Comparison of ENCODE assay signal across 31 mouse cellular contexts in genomic region chr6:50391951-50392350, GRCm38 (mm10).
"Had no signal": no experiment of that assay in that cellular context is flagged by ENCODE, and none has a peak within 500 bp of the region (broad histone marks: within the 10 kb centered on the region; RNA-seq: fewer than 3 reads in every experiment).

No protein-coding gene starts in this region.

- H3K9ac ChIP-seq: limb, embryonic 12.5 days; limb, embryonic 13.5 days; limb, embryonic 15.5 days; liver, embryonic 12.5 days; liver, embryonic 13.5 days; liver, embryonic 14.5 days; liver, embryonic 15.5 days; liver, postnatal 0 days; lung, embryonic 14.5 days; lung, embryonic 15.5 days; midbrain, embryonic 12.5 days; midbrain, embryonic 13.5 days; midbrain, embryonic 15.5 days; neural tube, embryonic 12.5 days had no signal

- H3K36me3 ChIP-seq: limb, embryonic 10.5 days; limb, embryonic 12.5 days; limb, embryonic 13.5 days; limb, embryonic 15.5 days; liver, embryonic 12.5 days; liver, embryonic 13.5 days; liver, embryonic 15.5 days; lung, embryonic 15.5 days; midbrain, embryonic 10.5 days; midbrain, embryonic 12.5 days; midbrain, embryonic 13.5 days; midbrain, embryonic 15.5 days; neural tube, embryonic 12.5 days had no signal

- H3K27ac ChIP-seq: limb, embryonic 10.5 days; limb, embryonic 12.5 days; limb, embryonic 13.5 days; limb, embryonic 15.5 days; liver, embryonic 12.5 days; liver, embryonic 13.5 days; liver, embryonic 14.5 days; liver, embryonic 15.5 days; lung, embryonic 15.5 days; macrophage; midbrain, embryonic 10.5 days; midbrain, embryonic 12.5 days; midbrain, embryonic 13.5 days; midbrain, embryonic 15.5 days; neural tube, embryonic 12.5 days had no signal

- ATAC-seq: liver, embryonic 12.5 days; liver, postnatal 0 days; midbrain, embryonic 13.5 days; midbrain, embryonic 15.5 days; midbrain, embryonic 16.5 days had no signal

- DNase-seq: left cerebral cortex, postnatal 4 days; liver; liver, embryonic 13.5 days; liver, postnatal 0 days; lung, adult 18-20 months; lung, adult 2 months; lung, embryonic 14.5 days; lung, postnatal 10 days; lung, postnatal 14 days; lung, postnatal 36 days; lung, postnatal 4 days; midbrain, embryonic 14.5 days had no signal

- H3K9me3 ChIP-seq: limb, embryonic 10.5 days; limb, embryonic 12.5 days; limb, embryonic 15.5 days; liver, embryonic 12.5 days; liver, embryonic 13.5 days; liver, embryonic 15.5 days; lung, embryonic 15.5 days; midbrain, embryonic 10.5 days; midbrain, embryonic 12.5 days; midbrain, embryonic 13.5 days; midbrain, embryonic 15.5 days; neural tube, embryonic 12.5 days had no signal

- H3K27me3 ChIP-seq: limb, embryonic 12.5 days; limb, embryonic 13.5 days; limb, embryonic 15.5 days; liver, embryonic 12.5 days; liver, embryonic 13.5 days; liver, embryonic 15.5 days; lung, embryonic 15.5 days; megakaryocyte, embryonic 14.5 days; midbrain, embryonic 12.5 days; midbrain, embryonic 13.5 days; midbrain, embryonic 15.5 days; neural tube, embryonic 12.5 days had no signal

- H3K4me1 ChIP-seq: limb, embryonic 10.5 days; limb, embryonic 12.5 days; limb, embryonic 15.5 days; liver, embryonic 12.5 days; liver, embryonic 13.5 days; liver, embryonic 15.5 days; lung, embryonic 15.5 days; midbrain, embryonic 10.5 days; midbrain, embryonic 13.5 days; midbrain, embryonic 15.5 days; neural tube, embryonic 12.5 days had no signal

- H3K4me3 ChIP-seq: limb, embryonic 10.5 days; limb, embryonic 12.5 days; limb, embryonic 13.5 days; limb, embryonic 15.5 days; liver, embryonic 12.5 days; liver, embryonic 13.5 days; liver, embryonic 15.5 days; lung, embryonic 15.5 days; megakaryocyte, embryonic 14.5 days; midbrain, embryonic 10.5 days; midbrain, embryonic 12.5 days; midbrain, embryonic 13.5 days; midbrain, embryonic 15.5 days; myocyte; neural tube, embryonic 12.5 days had no signal

- H3K4me2 ChIP-seq: limb, embryonic 12.5 days; limb, embryonic 13.5 days; limb, embryonic 15.5 days; liver, embryonic 11.5 days; liver, embryonic 12.5 days; liver, embryonic 13.5 days; liver, embryonic 15.5 days; lung, embryonic 14.5 days; lung, embryonic 15.5 days; midbrain, embryonic 11.5 days; midbrain, embryonic 12.5 days; midbrain, embryonic 13.5 days; midbrain, embryonic 15.5 days; neural tube, embryonic 12.5 days had no signal
